Mouse (Mus musculus): ENCODE measurements around the gene Jmjd1c. TPM values are rescaled to one million over a fixed set of nuclear protein-coding genes. Genes with fewer than 3 reads are reported as not detected.

Gene Jmjd1c
- polyA plus RNA-seq, 1 experiment from 2014 or later = 36.7 TPM

DNA sequence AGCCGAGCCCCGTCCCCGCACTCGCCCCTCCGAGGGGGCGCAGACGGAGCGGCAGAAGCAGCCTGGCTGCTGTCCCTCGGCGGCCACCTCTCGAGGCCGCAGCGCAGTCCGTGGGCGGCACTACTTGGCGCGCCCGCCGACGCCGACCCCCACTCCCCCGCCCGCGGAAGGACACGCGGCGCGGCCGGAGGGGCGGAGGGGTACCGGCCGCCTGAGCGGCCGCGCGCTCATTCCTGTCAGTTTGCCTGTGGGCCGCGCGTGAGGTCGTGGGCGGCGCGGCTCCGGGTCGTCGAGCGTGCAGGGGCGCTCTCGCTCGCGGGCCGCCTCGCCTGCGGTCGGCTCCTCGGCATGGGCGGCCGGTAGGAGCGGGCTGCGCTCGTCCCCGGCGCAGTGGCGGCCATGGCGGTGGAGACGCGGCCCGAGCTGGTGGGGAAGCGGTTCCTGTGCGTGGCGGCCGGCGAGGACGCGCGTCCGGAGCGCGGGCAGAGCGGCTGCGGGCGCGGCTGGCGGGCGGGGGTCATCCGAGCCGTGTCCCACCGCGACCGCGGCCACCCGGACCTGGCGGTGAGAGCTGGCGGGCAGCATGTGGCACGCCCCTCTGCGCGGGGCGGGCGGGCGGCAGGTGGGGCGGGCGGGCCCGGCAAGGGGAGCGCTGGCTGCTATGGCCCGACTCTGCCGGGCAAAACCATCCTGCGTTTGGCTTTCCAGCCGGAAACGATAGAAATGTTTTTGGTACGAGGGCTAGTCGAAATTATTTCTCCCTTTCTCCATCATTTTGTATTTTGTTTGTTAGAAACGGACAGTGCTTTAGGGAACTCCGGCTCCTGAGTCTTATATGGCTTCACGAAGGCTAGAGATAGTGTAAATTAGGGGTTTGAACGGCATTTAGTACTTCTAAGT is 31.2 kb downstream of the Jmjd1c start:
- peak; percentile 65 for DNase-seq (ENCODE audit: low spot score)
- H3K27me3 ChIP-seq (ENCODE audit: insufficient read depth, poor library complexity, severe bottlenecking) = no peaks in the 10 kb centered on the region
- WGBS = 2% methylated on average over 115 of the region's 115 CpGs
- H3K36me3 ChIP-seq = no peaks in the 10 kb centered on the region
- H3K4me3 ChIP-seq = peak overlapping the region; percentile 91
- H3K27ac ChIP-seq = peak overlapping the region; percentile 91
- no peaks in the 10 kb centered on the region for H3K9me3 ChIP-seq
- H3K4me1 ChIP-seq (replicated peaks) = peaks cover 37% of the 10 kb centered on the region

DNA sequence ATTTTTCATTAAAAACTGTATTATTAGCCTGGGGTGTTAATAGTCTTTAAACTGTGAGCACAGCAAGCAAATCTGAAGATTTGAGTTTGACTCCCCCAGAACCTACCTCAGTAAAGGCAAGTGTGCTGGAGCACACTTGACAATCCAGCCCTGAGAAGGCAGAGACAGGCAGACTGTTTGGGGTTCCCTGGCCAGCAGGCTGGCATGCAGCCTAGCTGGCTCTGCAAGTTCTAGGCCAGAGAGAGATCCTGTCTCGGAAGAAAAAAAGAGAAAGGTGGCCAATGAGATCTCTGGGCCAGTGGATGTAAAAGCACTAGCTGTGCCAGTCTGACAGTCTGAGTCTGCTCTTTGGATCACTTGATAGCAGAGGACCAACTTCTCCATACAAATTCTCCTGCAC is 33.6 kb downstream of the Jmjd1c start:
- no peak for DNase-seq (ENCODE audit: low spot score)
- no peaks in the 10 kb centered on the region for H3K36me3 ChIP-seq
- H3K4me1 ChIP-seq (replicated peaks) = peaks cover 31% of the 10 kb centered on the region
- no peak overlapping the region for H3K27ac ChIP-seq
- no peak overlapping the region for H3K4me3 ChIP-seq
- 65% methylated on average over 1 of the region's 1 CpGs for whole genome bisulfite sequencing
- no peaks in the 10 kb centered on the region for H3K9me3 ChIP-seq
- no peaks in the 10 kb centered on the region for H3K27me3 ChIP-seq (ENCODE audit: insufficient read depth, poor library complexity, severe bottlenecking)

DNA sequence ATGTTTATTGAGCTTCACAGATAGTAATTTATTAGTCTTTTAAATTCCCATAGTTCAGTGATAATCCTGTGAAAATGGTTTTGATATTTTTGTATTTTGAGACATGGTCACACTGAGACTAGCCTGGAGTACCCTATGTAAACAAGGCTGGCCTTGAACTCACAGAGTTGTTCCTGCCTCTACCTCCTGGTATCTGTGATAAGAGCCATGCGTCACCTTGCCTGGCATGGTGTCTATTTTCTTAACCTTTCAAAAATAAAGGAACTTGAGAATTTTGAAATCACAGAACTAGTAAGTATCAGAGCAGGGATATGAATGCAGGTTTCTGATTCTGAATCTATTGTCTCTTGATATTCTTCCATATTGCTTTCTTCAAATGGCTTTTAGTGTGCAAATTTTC is 35.8 kb downstream of the Jmjd1c start:
- H3K4me1 ChIP-seq (replicated peaks) = peaks cover 21% of the 10 kb centered on the region
- H3K36me3 ChIP-seq = no peaks in the 10 kb centered on the region
- DNase-seq (ENCODE audit: low spot score) = no peak
- H3K27me3 ChIP-seq (ENCODE audit: insufficient read depth, poor library complexity, severe bottlenecking) = no peaks in the 10 kb centered on the region
- H3K27ac ChIP-seq = no peak overlapping the region
- no peaks in the 10 kb centered on the region for H3K9me3 ChIP-seq
- 85% methylated on average over 1 of the region's 1 CpGs for WGBS
- H3K4me3 ChIP-seq = no peak overlapping the region

DNA sequence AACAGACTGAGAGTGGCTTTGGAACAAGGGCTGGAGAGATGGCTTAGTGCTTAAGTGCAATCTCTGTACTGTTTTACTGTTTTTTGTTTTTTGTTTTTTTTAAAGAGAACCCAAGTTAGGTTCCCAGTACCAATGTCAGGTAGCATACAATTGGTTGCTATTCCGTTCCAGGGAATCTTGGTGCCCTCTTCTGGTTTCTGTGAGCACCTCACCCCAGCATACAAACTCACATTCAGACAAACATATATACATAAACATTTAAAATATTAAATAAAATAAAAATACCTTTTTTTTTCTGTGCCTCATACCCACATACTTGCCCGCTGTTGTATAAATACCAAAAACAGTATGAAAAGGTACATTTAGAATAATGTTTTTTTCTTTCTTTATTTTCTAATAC is 38.4 kb downstream of the Jmjd1c start:
- no peaks in the 10 kb centered on the region for H3K36me3 ChIP-seq
- H3K27ac ChIP-seq = no peak overlapping the region
- peaks cover 5% of the 10 kb centered on the region; the same call in 1 of the 2 replicates for H3K4me1 ChIP-seq (replicated peaks)
- no peaks in the 10 kb centered on the region for H3K9me3 ChIP-seq
- DNase-seq (ENCODE audit: low spot score) = no peak
- no peak overlapping the region for H3K4me3 ChIP-seq
- no peaks in the 10 kb centered on the region for H3K27me3 ChIP-seq (ENCODE audit: insufficient read depth, poor library complexity, severe bottlenecking)
- WGBS = 95% methylated on average over 2 of the region's 2 CpGs

DNA sequence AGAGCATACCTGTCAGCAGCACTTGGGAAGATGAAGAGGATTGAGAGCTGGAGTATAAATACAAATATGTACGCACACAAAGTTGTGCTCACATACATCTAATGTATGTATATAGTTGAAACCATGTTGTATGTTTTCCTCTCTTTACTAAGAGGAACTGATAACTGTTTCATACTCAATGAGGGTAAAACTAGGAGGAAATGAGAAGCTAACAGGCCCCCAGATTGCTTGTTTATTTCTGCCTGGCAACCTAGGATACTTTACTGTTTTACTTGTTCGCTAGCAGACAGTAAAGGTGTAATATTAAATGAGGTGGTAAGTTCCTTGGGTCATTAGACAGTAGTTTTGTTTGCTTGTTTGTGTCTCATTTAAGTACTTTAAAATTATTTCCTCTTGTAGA is 41.5 kb downstream of the Jmjd1c start:
- Histone ChIP-seq H3K27ac (no peak overlapping the region), H3K27me3 (ENCODE audit: insufficient read depth, poor library complexity, severe bottlenecking) (no peaks in the 10 kb centered on the region), H3K9me3 (no peaks in the 10 kb centered on the region), H3K36me3 (no peaks in the 10 kb centered on the region), H3K4me1 (replicated peaks) (peaks cover 6% of the 10 kb centered on the region), H3K4me3 (no peak overlapping the region)
- DNase-seq (ENCODE audit: low spot score) = no peak
- WGBS = 94% methylated on average over 2 of the region's 2 CpGs

DNA sequence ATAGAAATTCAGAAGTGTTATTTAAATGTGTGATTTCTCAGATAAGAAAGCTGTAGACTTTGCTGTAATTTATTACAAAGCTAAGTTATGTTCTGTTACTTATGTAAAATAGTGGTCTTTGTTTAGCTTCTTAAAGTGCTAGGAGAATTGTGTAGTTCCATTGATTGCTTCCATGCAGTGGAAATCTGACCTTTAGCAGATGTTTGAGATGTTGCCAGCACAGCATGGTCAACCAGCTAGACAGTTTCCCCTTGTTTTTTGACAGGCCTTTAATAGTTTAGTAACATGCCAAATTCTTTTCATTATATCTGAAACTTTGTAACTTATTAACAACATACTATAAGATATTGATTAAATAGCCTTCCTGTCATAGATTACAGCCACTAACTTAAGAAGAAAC is 47.7 kb downstream of the Jmjd1c start:
- no peaks in the 10 kb centered on the region for H3K9me3 ChIP-seq
- H3K36me3 ChIP-seq = no peaks in the 10 kb centered on the region
- H3K27ac ChIP-seq = no peak overlapping the region
- DNase-seq (ENCODE audit: low spot score) = no peak
- no peak overlapping the region for H3K4me3 ChIP-seq
- no peaks in the 10 kb centered on the region for H3K27me3 ChIP-seq (ENCODE audit: insufficient read depth, poor library complexity, severe bottlenecking)
- peaks cover 9% of the 10 kb centered on the region for H3K4me1 ChIP-seq (replicated peaks)

DNA sequence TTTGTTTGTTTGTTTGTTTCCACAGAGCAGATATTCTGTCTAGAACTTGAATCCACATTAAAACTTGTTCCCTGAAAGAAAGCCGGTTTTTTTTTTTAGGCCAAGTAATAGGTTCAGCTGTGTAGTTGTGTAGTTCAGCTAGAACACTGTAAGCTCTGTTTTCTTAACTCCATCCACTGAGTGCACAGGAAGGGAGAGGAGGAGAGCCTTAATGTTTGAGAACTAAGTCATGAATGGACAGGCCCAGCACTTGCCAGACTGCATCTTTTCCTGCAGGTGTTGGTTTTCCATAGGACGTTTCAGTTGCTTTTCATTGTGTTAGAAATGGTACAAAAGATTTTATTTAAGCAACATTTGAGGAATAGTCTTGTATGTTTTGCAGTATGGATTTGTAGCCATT is 48.3 kb downstream of the Jmjd1c start:
- Histone ChIP-seq H3K27me3 (ENCODE audit: insufficient read depth, poor library complexity, severe bottlenecking) (no peaks in the 10 kb centered on the region), H3K4me3 (no peak overlapping the region), H3K27ac (no peak overlapping the region), H3K4me1 (replicated peaks) (peaks cover 8% of the 10 kb centered on the region), H3K9me3 (no peaks in the 10 kb centered on the region), H3K36me3 (no peaks in the 10 kb centered on the region)
- 68% methylated on average over 2 of the region's 2 CpGs for WGBS
- DNase-seq (ENCODE audit: low spot score) = no peak

DNA sequence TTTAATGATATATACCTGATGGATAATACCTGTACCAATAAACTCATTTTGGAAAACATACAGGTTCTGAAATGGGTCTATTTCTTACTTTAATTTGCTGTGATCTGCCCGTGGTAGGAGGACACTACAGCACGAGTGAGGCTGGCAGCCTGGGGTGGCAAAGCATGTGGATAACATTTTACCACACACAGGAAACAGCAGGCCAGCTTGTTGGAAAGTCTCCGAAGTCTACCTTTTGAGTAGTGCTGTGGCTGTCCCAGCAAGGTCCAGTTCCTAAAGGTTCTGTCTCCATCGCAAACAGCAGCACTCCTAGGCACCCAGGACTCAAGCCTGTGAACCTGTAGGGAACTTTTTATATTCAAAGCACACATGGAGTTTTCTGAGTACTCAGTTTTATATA is 49.7 kb downstream of the Jmjd1c start:
- 0 out of 2 replicates have a peak, but pooled peaks cover 3% of the 10 kb centered on the region for H3K4me1 ChIP-seq (replicated peaks)
- H3K27ac ChIP-seq = no peak overlapping the region
- DNase-seq (ENCODE audit: low spot score) = no peak
- H3K9me3 ChIP-seq = no peaks in the 10 kb centered on the region
- H3K4me3 ChIP-seq = no peak overlapping the region
- no peaks in the 10 kb centered on the region for H3K27me3 ChIP-seq (ENCODE audit: insufficient read depth, poor library complexity, severe bottlenecking)
- H3K36me3 ChIP-seq = no peaks in the 10 kb centered on the region
- 86% methylated on average over 4 of the region's 4 CpGs for WGBS

DNA sequence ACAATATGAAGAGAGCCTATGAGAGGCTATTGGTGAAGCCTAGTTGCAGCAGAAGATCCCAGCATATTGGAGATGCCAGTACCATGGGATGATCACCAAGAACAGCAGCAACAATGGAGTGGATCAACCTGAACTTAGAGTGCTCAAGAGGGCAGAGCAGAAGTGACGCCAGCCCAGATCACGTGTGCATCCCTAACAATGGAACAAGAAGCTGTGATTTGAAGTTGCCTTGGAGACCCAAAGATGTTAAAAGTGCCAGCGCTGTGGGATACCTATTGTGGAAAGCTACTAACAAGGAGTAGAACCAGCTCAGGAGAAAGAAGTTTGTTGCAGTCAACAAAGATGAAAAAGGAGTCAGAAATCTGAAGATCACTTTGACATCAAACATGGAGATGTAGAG is 55.8 kb downstream of the Jmjd1c start:
- no peaks in the 10 kb centered on the region for H3K27me3 ChIP-seq (ENCODE audit: insufficient read depth, poor library complexity, severe bottlenecking)
- no peak overlapping the region for H3K27ac ChIP-seq
- H3K36me3 ChIP-seq = peaks cover 9% of the 10 kb centered on the region; the same call in 1 of the 2 replicates
- H3K9me3 ChIP-seq = no peaks in the 10 kb centered on the region
- DNase-seq (ENCODE audit: low spot score) = no peak
- no peak overlapping the region for H3K4me3 ChIP-seq
- no peaks in the 10 kb centered on the region for H3K4me1 ChIP-seq (replicated peaks)
- 89% methylated on average over 3 of the region's 3 CpGs for WGBS

DNA sequence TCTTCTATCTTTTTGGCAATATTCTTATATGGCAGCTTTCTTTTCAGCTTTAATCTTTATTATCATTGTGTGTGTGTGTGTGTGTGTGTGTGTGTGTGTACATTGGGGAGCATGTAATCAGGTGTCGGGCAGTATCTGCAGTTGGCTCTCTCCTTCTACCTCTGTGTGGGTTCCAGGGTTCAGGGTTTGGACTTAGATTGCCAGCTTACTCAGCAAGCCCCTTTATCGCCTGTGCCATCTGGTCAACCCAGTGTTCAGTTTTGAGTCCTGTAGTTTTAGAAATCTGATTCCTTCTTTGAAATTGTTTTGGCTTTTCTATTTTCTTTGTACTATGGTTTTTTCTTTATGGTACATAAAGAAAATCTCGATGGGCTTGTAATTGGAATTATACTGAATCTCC is 58.7 kb downstream of the Jmjd1c start:
- no peak overlapping the region for H3K4me3 ChIP-seq
- H3K4me1 ChIP-seq (replicated peaks) = no peaks in the 10 kb centered on the region
- H3K36me3 ChIP-seq = peaks cover 18% of the 10 kb centered on the region
- no peaks in the 10 kb centered on the region for H3K27me3 ChIP-seq (ENCODE audit: insufficient read depth, poor library complexity, severe bottlenecking)
- 93% methylated on average over 3 of the region's 3 CpGs for WGBS
- no peaks in the 10 kb centered on the region for H3K9me3 ChIP-seq
- H3K27ac ChIP-seq = no peak overlapping the region
- no peak for DNase-seq (ENCODE audit: low spot score)

DNA sequence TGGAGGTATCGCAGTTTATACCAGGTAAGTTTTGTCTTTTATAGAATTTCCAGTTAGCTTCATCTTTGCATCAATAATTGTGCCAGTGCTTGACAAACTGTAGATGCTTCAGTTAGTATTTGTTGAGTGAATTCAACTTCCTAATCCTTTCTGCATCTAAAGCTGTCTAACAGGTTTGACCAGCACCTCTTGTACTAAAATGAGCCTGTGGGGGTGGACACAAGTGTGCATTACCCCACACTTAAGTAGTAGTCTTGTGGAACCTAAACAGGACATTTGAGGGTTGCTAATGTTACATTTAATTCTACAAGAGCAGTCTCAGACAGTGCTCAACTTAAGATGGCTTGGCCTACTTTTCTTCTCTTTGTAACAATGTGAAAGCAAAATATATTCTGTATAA is 78.1 kb downstream of the Jmjd1c start:
- DNase-seq (ENCODE audit: low spot score) = no peak
- H3K36me3 ChIP-seq = 0 out of 2 replicates have a peak, but pooled peaks cover 4% of the 10 kb centered on the region
- H3K4me3 ChIP-seq = no peak overlapping the region
- H3K9me3 ChIP-seq = no peaks in the 10 kb centered on the region
- H3K4me1 ChIP-seq (replicated peaks) = no peaks in the 10 kb centered on the region
- H3K27ac ChIP-seq = no peak overlapping the region
- WGBS = 100% methylated on average over 1 of the region's 1 CpGs
- no peaks in the 10 kb centered on the region for H3K27me3 ChIP-seq (ENCODE audit: insufficient read depth, poor library complexity, severe bottlenecking)

DNA sequence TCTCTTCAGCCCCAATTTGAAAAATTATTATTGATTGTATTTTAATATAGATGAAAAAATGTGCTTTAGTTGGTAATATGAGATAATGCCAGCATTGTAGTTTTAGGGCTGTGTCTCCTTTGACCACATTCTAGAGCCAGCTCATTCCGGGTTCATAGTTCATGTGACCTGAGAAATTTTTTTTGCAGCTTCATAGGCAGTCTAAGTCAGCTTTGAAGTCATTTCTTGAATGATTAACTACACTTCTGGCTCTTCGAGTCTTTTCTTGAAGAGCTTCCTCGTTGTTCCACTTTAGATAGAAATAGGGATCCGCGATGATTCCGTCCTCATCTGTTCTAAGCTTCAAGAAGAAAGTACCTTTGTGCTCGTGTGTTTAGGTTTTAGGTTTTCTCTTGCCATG is 80.1 kb downstream of the Jmjd1c start:
- Histone ChIP-seq H3K27ac (no peak overlapping the region), H3K27me3 (ENCODE audit: insufficient read depth, poor library complexity, severe bottlenecking) (no peaks in the 10 kb centered on the region), H3K4me1 (replicated peaks) (0 out of 2 replicates have a peak, but pooled peaks cover 6% of the 10 kb centered on the region), H3K9me3 (no peaks in the 10 kb centered on the region), H3K36me3 (no peaks in the 10 kb centered on the region), H3K4me3 (no peak overlapping the region)
- no peak for DNase-seq (ENCODE audit: low spot score)
- 88% methylated on average over 7 of the region's 7 CpGs for WGBS

DNA sequence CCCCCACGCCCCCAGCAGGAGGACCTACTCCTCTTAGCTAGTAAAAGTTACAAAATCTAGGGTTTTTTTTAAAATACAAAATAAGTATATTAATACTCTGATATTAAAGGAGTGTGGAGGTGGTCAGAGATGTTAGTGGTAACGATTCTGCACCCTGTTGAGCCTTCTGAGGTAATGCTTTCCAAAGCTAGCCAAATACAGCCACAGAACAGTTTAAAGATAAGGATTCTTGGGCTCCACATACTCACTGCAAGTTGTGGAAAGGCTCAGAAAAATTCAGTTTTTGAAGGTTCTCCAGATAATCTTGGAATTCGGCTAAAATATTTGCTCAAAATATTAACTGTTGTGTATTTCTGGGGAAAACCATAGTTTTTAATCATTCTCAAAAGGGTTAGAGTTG is 81.0 kb downstream of the Jmjd1c start:
- H3K4me1 ChIP-seq (replicated peaks) = 0 out of 2 replicates have a peak, but pooled peaks cover 6% of the 10 kb centered on the region
- DNase-seq (ENCODE audit: low spot score) = no peak
- no peaks in the 10 kb centered on the region for H3K27me3 ChIP-seq (ENCODE audit: insufficient read depth, poor library complexity, severe bottlenecking)
- no peak overlapping the region for H3K27ac ChIP-seq
- H3K9me3 ChIP-seq = no peaks in the 10 kb centered on the region
- 77% methylated on average over 3 of the region's 3 CpGs for WGBS
- H3K36me3 ChIP-seq = no peaks in the 10 kb centered on the region
- H3K4me3 ChIP-seq = no peak overlapping the region
